Mouse (Mus musculus) lung, postnatal 14 days (tissue): ENCODE results near the gene Pla2g15.
A peak's percentile ranks its signal among the peaks of the same experiment; 100 is the strongest.

Experiments used
- DNase-seq: peaks from one replicate; pipeline ENCODE4 v3.0.0; 2021

Pla2g15 gene

GRCm38 (mm10) chr8:106135672-106136071 lies 14.5 kb upstream of the Pla2g15 start:
- peak; percentile 35 for DNase-seq

GRCm38 (mm10) chr8:106136156-106137130 lies 13.8 kb upstream of the Pla2g15 start, which contains the start of gene Esrp2:
Gene Esrp2, minus strand, starts transcription at chr8:106136974.
- DNase-seq = peak; percentile 78

GRCm38 (mm10) chr8:106137218-106137905 lies 12.8 kb upstream of the Pla2g15 start:
- peak; percentile 43 for DNase-seq

GRCm38 (mm10) chr8:106137906-106138477 lies 12.2 kb upstream of the Pla2g15 start:
- peak; percentile 79 for DNase-seq

GRCm38 (mm10) chr8:106138616-106139015 lies 11.6 kb upstream of the Pla2g15 start:
- DNase-seq = no peak

- DNase-seq = no peak
Observed at GRCm38 (mm10) chr8:106140191-106140590, 10.0 kb upstream of the Pla2g15 start.

- peak; percentile 89 for DNase-seq
Observed at GRCm38 (mm10) chr8:106140769-106141168, 9.4 kb upstream of the Pla2g15 start.

- DNase-seq = peak; percentile 46
Observed at GRCm38 (mm10) chr8:106145331-106145730, 4.9 kb upstream of the Pla2g15 start.

GRCm38 (mm10) chr8:106146014-106146413 lies 4.2 kb upstream of the Pla2g15 start:
- no peak for DNase-seq

- DNase-seq = peak; percentile 61
Observed at GRCm38 (mm10) chr8:106147868-106148565, 2.2 kb upstream of the Pla2g15 start.

GRCm38 (mm10) chr8:106149025-106149424 lies 1.2 kb upstream of the Pla2g15 start:
- DNase-seq = no peak

GRCm38 (mm10) chr8:106150653-106151000 lies 428 bp downstream of the Pla2g15 start:
- no peak for DNase-seq

GRCm38 (mm10) chr8:106151041-106151440 lies 842 bp downstream of the Pla2g15 start:
- DNase-seq = no peak

GRCm38 (mm10) chr8:106152876-106153275 lies 2.7 kb downstream of the Pla2g15 start:
- DNase-seq = no peak

- DNase-seq = no peak
Observed at GRCm38 (mm10) chr8:106157419-106157818, 7.2 kb downstream of the Pla2g15 start.

- DNase-seq = no peak
Observed at GRCm38 (mm10) chr8:106158381-106158780, 8.2 kb downstream of the Pla2g15 start.

GRCm38 (mm10) chr8:106159876-106160275 lies 9.7 kb downstream of the Pla2g15 start:
- no peak for DNase-seq

GRCm38 (mm10) chr8:106163251-106163650 lies 13.1 kb downstream of the Pla2g15 start:
- no peak for DNase-seq

- DNase-seq = peak; percentile 84
Observed at GRCm38 (mm10) chr8:106165460-106165859, 15.3 kb downstream of the Pla2g15 start.

- DNase-seq = peak; percentile 88
Observed at GRCm38 (mm10) chr8:106168356-106169016, 18.3 kb downstream of the Pla2g15 start, which contains the start of gene Slc7a6. Gene Slc7a6, plus strand, starts transcription at chr8:106168857.

- DNase-seq = peak; percentile 47
Observed at GRCm38 (mm10) chr8:106169017-106169933, 19.1 kb downstream of the Pla2g15 start.
